Mouse (Mus musculus) embryonic facial prominence, embryonic 10.5 days (tissue): ENCODE results near the gene Mnx1. TPM values are rescaled to one million over a fixed set of nuclear protein-coding genes. Genes with fewer than 3 reads are reported as not detected.
A peak's percentile ranks its signal among the peaks of the same experiment; 100 is the strongest.
"Not testable (repeated sequence)": the region's sequence is repeated elsewhere in the genome, so short reads cannot be mapped to it uniquely, and the experiment has no call there.

Experiments used
- DNase-seq: peaks from one replicate; pipeline ENCODE4 v3.0.0-alpha.2; 2017; ENCODE audit warnings: low spot score
- H3K27ac ChIP-seq: fragments of 300-500 bp; sonication (generic); replicated peaks from 2 replicates; pipeline ENCODE4 v1.5.1; 2016; ENCODE audit warnings: mild to moderate bottlenecking
- H3K27me3 ChIP-seq: fragments of 300-500 bp; sonication (generic); replicated peaks from 2 replicates; pipeline ENCODE4 v1.6.1; 2016; ENCODE audit warnings: low read depth, mild to moderate bottlenecking; ENCODE audit not compliant: poor library complexity, severe bottlenecking
- H3K36me3 ChIP-seq: fragments of 300-500 bp; sonication (generic); replicated peaks from 2 replicates; pipeline ENCODE4 v1.6.1; 2016; ENCODE audit warnings: mild to moderate bottlenecking, moderate library complexity
- H3K4me1 ChIP-seq: fragments of 300-500 bp; sonication (generic); 2 replicates; pipeline ENCODE4 v1.6.1; 2016
- H3K4me3 ChIP-seq: fragments of 300-500 bp; sonication (generic); 2 replicates; pipeline ENCODE4 v1.5.1; 2016; ENCODE audit warnings: mild to moderate bottlenecking, moderate library complexity
- H3K9me3 ChIP-seq: fragments of 300-500 bp; sonication (generic); 2 replicates; pipeline ENCODE4 v1.6.1; 2016; ENCODE audit warnings: mild to moderate bottlenecking
- WGBS: fragments of 180-500 bp; shearing (Covaris S2); methylation state at CpG from one replicate; pipeline ENCODE4 v1.1.7; 2016; 5-methylcytosine and 5-hydroxymethylcytosine counted together
- polyA plus RNA-seq: library from polyadenylated mRNA; unstranded; fragments of >200 nt; fragmentation: Nextera tagmentation; extraction: Ambion mirVana; gene quantifications from 2 replicates; pipeline ENCODE4 v1.2.1, GENCODE M21; 2016

Mnx1 gene
- polyA plus RNA-seq, 1 experiment from 2014 or later: not detected

DNA sequence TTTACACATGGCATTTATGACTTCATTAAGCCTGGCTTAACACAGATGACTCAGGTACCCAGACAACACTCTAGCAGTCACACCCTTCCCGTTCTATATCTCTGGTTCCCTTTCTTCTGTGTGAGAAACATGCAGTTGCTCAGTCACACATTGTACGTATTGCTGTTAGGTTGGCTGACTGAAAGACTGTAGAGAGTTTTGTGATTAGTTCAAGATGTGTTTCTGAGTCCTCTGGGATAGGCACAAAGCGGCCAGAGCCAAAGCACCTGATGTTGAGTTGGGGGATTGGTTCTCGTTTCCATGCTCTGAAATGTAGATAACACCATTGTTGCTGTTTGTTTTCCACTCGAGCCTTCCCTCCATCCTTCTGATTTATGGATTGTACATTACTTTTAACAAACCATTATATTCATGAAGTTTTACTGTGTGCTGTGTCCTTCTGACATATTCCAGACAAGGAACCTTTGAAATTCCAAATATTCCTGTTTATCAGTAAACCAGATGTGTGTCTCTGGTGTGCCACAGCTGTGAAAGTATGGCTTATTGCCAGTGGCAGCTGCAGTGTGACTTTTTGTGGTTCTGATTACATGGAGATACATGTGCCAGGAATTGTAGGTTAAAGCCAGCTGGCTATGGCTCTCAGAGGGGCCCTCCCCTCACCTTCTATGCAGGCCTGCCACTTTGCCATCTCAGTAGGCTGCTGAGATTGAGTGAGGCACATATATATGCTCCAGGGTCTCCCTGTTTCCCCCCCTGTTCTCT, 21.2 kb downstream of the Mnx1 start:
- Histone ChIP-seq H3K27me3 (no peaks in the 10 kb centered on the region), H3K27ac (no peak overlapping the region), H3K4me1 (no peaks in the 10 kb centered on the region), H3K9me3 (no peaks in the 10 kb centered on the region), H3K36me3 (peaks cover 66% of the 10 kb centered on the region), H3K4me3 (no peak overlapping the region)
- DNase-seq: no peak
- 78% methylated on average over 5 of the region's 5 CpGs for WGBS

DNA sequence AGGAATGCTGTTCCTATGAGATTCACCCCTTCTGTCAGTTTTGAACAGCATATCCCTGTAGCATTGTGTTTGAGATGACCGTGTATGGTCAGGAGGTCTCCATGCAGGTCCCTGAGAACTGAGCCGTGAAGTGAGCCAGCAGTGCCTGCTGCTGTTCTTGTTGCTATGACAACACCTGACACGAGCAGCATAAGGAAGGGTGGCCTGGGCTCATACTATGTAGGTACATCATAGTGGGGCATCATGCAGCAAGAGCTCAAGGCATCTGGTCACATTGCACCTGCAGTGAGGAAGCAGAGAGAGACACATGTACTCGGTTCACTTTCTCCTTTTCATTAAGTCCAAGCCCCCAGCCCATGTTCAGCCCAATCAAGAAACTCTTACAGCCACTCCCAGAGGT, 25.9 kb downstream of the Mnx1 start:
- no peak for DNase-seq
- no peak overlapping the region for H3K4me3 ChIP-seq
- H3K9me3 ChIP-seq: no peaks in the 10 kb centered on the region
- no peak overlapping the region for H3K27ac ChIP-seq
- peaks cover 89% of the 10 kb centered on the region for H3K36me3 ChIP-seq
- H3K4me1 ChIP-seq: no peaks in the 10 kb centered on the region
- H3K27me3 ChIP-seq: no peaks in the 10 kb centered on the region
- 86% methylated on average over 4 of the region's 4 CpGs for WGBS

DNA sequence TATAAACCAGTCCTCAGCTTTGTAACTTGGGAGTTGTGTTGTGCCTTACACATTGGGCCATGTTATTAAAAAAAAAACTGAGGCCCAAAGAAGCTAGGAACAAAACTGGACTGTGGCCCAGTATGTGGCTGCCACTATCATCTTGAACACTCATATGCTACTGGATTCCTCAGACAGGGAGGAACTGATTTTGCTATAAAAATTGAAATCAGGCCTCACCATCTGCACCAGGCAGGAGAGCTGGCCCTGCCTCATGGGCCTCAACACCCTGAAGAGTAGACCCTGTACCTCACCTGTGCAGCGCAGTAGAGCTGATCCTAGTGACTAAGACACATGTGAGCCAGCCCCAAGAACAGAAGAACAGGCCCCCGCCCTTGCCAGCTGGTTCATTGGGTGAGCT, 33.0 kb downstream of the Mnx1 start:
- Histone ChIP-seq H3K27me3 (no peaks in the 10 kb centered on the region), H3K4me3 (no peak overlapping the region), H3K27ac (no peak overlapping the region), H3K36me3 (peaks cover 98% of the 10 kb centered on the region), H3K4me1 (no peaks in the 10 kb centered on the region), H3K9me3 (no peaks in the 10 kb centered on the region)
- WGBS: 94% methylated on average over 2 of the region's 2 CpGs
- no peak for DNase-seq

DNA sequence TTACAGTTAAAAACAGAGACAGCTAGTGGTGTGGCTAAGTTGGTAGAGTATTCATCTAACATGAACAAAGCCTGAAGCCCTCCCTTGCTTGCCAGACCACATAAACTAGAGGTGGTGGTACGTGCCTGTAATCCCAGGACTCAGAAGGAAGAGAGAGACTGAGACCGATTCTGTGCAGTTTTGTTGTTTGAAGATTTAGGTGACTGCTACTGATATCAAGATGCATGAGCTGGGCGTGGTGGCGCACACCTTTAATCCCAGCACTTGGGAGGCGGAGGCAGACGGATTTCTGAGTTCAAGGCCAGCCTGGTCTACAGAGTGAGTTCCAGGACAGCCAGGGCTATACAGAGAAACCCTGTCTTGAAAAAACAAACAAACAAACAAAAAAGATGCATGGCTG, 41.5 kb downstream of the Mnx1 start:
- H3K27me3 ChIP-seq, H3K9me3 ChIP-seq, H3K27ac ChIP-seq, DNase-seq, H3K4me3 ChIP-seq: not testable (repeated sequence)
- Histone ChIP-seq H3K36me3 (peaks cover 59% of the 10 kb centered on the region), H3K4me1 (peaks cover 19% of the 10 kb centered on the region)
- 91% methylated on average over 6 of the region's 6 CpGs for WGBS

DNA sequence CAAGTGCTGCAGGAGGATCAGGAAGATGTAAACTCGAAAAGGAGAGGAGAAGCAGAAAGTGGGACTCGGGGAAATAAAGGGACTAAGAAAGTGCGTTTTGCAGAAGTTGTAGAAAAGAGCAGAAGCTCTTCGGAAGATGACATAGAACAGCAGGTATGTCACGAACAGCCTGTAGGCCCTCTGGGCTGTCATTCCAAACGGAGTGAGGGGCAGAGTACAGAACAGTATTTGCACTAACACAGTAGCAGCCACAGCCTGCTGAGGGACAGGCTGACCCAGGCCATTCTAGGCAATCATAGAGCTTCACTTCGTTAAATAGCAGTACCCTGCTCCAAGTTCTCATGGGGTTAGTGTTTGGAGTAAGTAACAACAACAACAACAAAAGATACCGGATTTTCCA, 42.8 kb downstream of the Mnx1 start:
- WGBS: 50% methylated on average over 8 of the region's 8 CpGs
- peaks cover 19% of the 10 kb centered on the region for H3K4me1 ChIP-seq
- 0 out of 2 replicates have a peak, but pooled peaks cover 5% of the 10 kb centered on the region for H3K27me3 ChIP-seq
- DNase-seq: no peak
- peak overlapping the region; percentile 86 for H3K27ac ChIP-seq
- H3K9me3 ChIP-seq: no peaks in the 10 kb centered on the region
- peak overlapping the region; percentile 97 for H3K4me3 ChIP-seq
- H3K36me3 ChIP-seq: peaks cover 47% of the 10 kb centered on the region

DNA sequence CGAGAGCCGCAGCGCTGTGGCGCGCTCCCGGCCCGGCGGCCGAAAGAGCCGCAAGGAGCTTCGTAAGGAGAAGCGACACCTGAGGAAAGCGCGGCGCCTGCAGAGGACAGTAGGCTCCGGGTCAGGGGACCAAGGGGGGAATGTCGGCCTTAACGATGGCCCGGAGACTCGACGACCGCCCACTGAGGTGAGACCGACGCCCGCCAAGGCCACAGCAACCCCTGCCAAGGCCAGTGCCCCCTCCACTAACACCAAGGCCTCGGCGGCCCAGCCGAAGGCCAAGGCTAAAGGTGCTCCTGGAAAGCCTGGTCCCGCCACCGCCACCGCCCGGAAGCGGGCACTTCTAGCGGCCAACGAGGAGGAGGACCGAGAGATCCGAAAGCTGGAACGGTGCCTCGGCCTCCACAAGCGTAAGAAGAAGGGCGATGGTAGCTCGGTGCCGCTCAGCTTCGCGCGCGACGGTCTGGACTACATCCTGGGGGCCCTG, 43.4 kb downstream of the Mnx1 start:
- Histone ChIP-seq H3K4me1 (peaks cover 19% of the 10 kb centered on the region), H3K27me3 (0 out of 2 replicates have a peak, but pooled peaks cover 7% of the 10 kb centered on the region), H3K36me3 (peaks cover 41% of the 10 kb centered on the region), H3K27ac (peak overlapping the region; percentile 86), H3K4me3 (peak overlapping the region; percentile 97), H3K9me3 (no peaks in the 10 kb centered on the region)
- WGBS: under 1% methylated on average over 48 of the region's 48 CpGs
- DNase-seq: no peak

DNA sequence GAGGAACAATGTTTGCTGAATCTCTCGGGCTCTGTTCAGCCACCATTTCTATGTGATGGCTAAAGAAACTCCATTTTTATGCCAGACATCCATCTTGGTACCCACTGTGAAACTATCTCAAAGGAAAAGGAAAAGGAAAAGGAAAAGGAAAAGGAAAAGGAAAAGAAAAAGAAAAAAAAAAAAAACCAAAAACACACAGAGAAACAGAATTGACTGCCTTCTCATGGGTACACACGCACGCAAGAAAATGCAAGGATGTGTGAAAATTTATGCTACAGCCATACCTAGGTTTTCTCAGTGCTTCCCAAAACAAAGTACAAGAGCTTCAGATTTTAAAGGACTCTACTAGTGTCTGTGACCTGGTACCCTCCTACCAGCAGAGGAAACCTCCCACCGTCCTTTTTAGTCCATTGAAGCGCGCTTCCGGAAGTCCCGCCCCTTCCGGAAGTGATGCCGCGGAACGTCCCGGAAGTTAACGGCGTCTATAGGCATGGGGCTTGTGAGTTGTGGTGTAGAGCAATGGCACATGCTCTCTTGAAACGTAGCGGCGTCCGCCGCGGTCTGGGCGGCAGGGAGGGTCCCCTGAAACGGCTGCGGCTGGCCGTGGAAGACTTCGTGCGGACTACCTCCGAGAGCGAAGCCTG, 43.9 kb downstream of the Mnx1 start, which contains the start of gene Nom1:
TSS of gene Nom1 (plus strand) at position 437 of the 644 bp plus-strand sequence.
- Histone ChIP-seq H3K27ac (peak within 1 kb of the TSS; percentile 86), H3K4me3 (peak within 1 kb of the TSS; percentile 97), H3K4me1 (peaks cover 19% of the 10 kb centered on the region), H3K9me3 (no peaks in the 10 kb centered on the region), H3K36me3 (peaks cover 35% of the 10 kb centered on the region), H3K27me3 (0 out of 2 replicates have a peak, but pooled peaks cover 7% of the 10 kb centered on the region)
- WGBS: 5% methylated on average over 29 of the region's 29 CpGs
- peak; percentile 93 for DNase-seq

DNA sequence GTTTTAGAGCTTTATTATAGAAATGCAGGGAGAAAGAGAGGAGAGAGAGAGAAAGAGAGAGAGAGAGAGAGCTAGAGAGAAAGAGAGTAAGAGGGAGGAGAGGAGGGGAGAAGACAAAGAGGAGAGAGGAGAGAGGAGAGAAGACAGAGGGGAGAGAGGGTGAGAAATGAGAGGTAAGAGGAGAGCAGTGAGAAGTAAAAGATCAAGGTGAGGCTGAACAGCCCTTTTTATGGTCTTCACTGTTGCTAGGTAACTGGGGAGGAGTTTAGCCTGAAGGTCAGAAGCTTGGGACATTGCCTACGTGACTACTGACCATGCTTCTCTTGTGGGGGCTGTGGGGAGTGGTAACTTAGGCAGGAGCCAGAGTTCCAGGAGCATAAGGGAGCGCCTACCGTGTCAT, 54.9 kb downstream of the Mnx1 start:
- H3K36me3 ChIP-seq, DNase-seq, H3K4me3 ChIP-seq, H3K27ac ChIP-seq, H3K27me3 ChIP-seq, H3K9me3 ChIP-seq, H3K4me1 ChIP-seq: not testable (repeated sequence)
- 77% methylated on average over 3 of the region's 3 CpGs for WGBS

Other genes with a start within 250 kb of the Mnx1 start
- 7.0 and 7.7 TPM in 2 replicates for gene Lmbr1, start 100.1 kb downstream of the Mnx1 start, polyA plus RNA-seq
- gene Nom1, start 43.8 kb downstream of the Mnx1 start, polyA plus RNA-seq: 35.8 and 36.4 TPM in 2 replicates
- 29.9 and 31.9 TPM in 2 replicates for gene Ube3c, start 90.8 kb upstream of the Mnx1 start, polyA plus RNA-seq